ENCODE assay signal across 16 mouse cellular contexts in genomic region chr11:77925836-77926657, GRCm38 (mm10). TPM values are rescaled to one million over a fixed set of nuclear protein-coding genes. Genes with fewer than 3 reads are reported as not detected.
DNase-seq lines count a peak whose midpoint lies in the region; ATAC-seq lines count a peak whose summit lies in the region.
"Had no signal": no experiment of that assay in that cellular context is flagged by ENCODE, and none has a peak within 500 bp of the region (broad histone marks: within the 10 kb centered on the region; RNA-seq: fewer than 3 reads in every experiment).

No protein-coding gene starts in this region.

- H3K9me3 ChIP-seq in midbrain, embryonic 11.5 days (ENCODE audit: control insufficient read depth, low read length) = no peaks in the 10 kb centered on the region
- H3K9me3 ChIP-seq in midbrain, embryonic 10.5 days (replicated peaks) = no peaks in the 10 kb centered on the region
- no peaks in the 10 kb centered on the region for H3K9me3 ChIP-seq in forebrain, embryonic 15.5 days
- no peaks in the 10 kb centered on the region for H3K9me3 ChIP-seq in midbrain, embryonic 12.5 days
- no peaks in the 10 kb centered on the region for H3K9me3 ChIP-seq in kidney, embryonic 16.5 days (ENCODE audit: low read length)
- H3K9me3 ChIP-seq: limb, embryonic 12.5 days; liver, embryonic 15.5 days had no signal

- DNase-seq in midbrain, embryonic 11.5 days (ENCODE audit: low spot score, missing footprints) = no peak
- DNase-seq in midbrain, embryonic 10.5 days (ENCODE audit: low spot score) = no peak
- no peak for DNase-seq in kidney, adult 8-10 months
- DNase-seq in spleen, adult 18-20 months = no peak
- DNase-seq: cerebellum, adult 11-12 months; gastrocnemius, adult 2 months; heart, postnatal 14 days; kidney, postnatal 14 days; right cerebral cortex, postnatal 14 days had no signal

- H3K4me3 ChIP-seq in midbrain, embryonic 11.5 days (ENCODE audit: low read depth, low read length) = no peak overlapping the region
- H3K4me3 ChIP-seq in midbrain, embryonic 10.5 days = no peak overlapping the region
- no peak overlapping the region for H3K4me3 ChIP-seq in forebrain, embryonic 15.5 days
- H3K4me3 ChIP-seq in midbrain, embryonic 12.5 days = no peak overlapping the region
- H3K4me3 ChIP-seq in kidney, embryonic 16.5 days (ENCODE audit: low read length) = no peak overlapping the region
- H3K4me3 ChIP-seq: gastrocnemius, adult 2 months; limb, embryonic 12.5 days; liver, embryonic 15.5 days had no signal

- H3K27me3 ChIP-seq in midbrain, embryonic 11.5 days (ENCODE audit: control insufficient read depth, insufficient read depth, low read length) = peaks cover 2% of the 10 kb centered on the region
- H3K27me3 ChIP-seq in midbrain, embryonic 10.5 days (ENCODE audit: low read depth, poor library complexity, severe bottlenecking) = peaks cover 76% of the 10 kb centered on the region
- no peaks in the 10 kb centered on the region for H3K27me3 ChIP-seq in forebrain, embryonic 15.5 days
- peaks cover 45% of the 10 kb centered on the region for H3K27me3 ChIP-seq in midbrain, embryonic 12.5 days
- H3K27me3 ChIP-seq in kidney, embryonic 16.5 days (ENCODE audit: insufficient read depth, low read length) = peaks cover 47% of the 10 kb centered on the region

- no peak overlapping the region for H3K27ac ChIP-seq in midbrain, embryonic 11.5 days (ENCODE audit: low read depth, low read length)
- H3K27ac ChIP-seq in midbrain, embryonic 10.5 days (replicated peaks) = no peak overlapping the region
- peak overlapping the region; percentile 90 for H3K27ac ChIP-seq in forebrain, embryonic 15.5 days (replicated peaks)
- H3K27ac ChIP-seq in midbrain, embryonic 12.5 days (replicated peaks) = peak overlapping the region; percentile 63
- H3K27ac ChIP-seq in kidney, embryonic 16.5 days (ENCODE audit: low read length) = no peak overlapping the region
- H3K27ac ChIP-seq: gastrocnemius, adult 2 months; limb, embryonic 12.5 days; liver, embryonic 15.5 days had no signal

- no peaks in the 10 kb centered on the region for H3K36me3 ChIP-seq in midbrain, embryonic 11.5 days (ENCODE audit: control insufficient read depth, insufficient read depth, low read length)
- no peaks in the 10 kb centered on the region for H3K36me3 ChIP-seq in midbrain, embryonic 10.5 days
- no peaks in the 10 kb centered on the region for H3K36me3 ChIP-seq in forebrain, embryonic 15.5 days
- H3K36me3 ChIP-seq in midbrain, embryonic 12.5 days = no peaks in the 10 kb centered on the region
- no peaks in the 10 kb centered on the region for H3K36me3 ChIP-seq in kidney, embryonic 16.5 days (ENCODE audit: insufficient read depth, low read length)
- H3K36me3 ChIP-seq: limb, embryonic 12.5 days; liver, embryonic 15.5 days had no signal

- peak; percentile 43 for ATAC-seq in midbrain, embryonic 11.5 days (ENCODE audit: low FRiP score)
- ATAC-seq in forebrain, embryonic 15.5 days (replicated peaks) = peak; percentile 80
- ATAC-seq in midbrain, embryonic 12.5 days (ENCODE audit: low FRiP score, low read depth) = peak; percentile 67
- no peak for ATAC-seq in kidney, embryonic 16.5 days (ENCODE audit: low FRiP score, low TSS enrichment)
- ATAC-seq: intestine, embryonic 16.5 days; Patski had no signal

- peaks cover 12% of the 10 kb centered on the region for H3K4me1 ChIP-seq in midbrain, embryonic 11.5 days (ENCODE audit: control insufficient read depth, insufficient read depth, low read length)
- peaks cover 41% of the 10 kb centered on the region for H3K4me1 ChIP-seq in midbrain, embryonic 10.5 days
- H3K4me1 ChIP-seq in forebrain, embryonic 15.5 days = peaks cover 41% of the 10 kb centered on the region
- H3K4me1 ChIP-seq in midbrain, embryonic 12.5 days = peaks cover 35% of the 10 kb centered on the region
- peaks cover 3% of the 10 kb centered on the region for H3K4me1 ChIP-seq in kidney, embryonic 16.5 days (ENCODE audit: insufficient read depth, low read length)

- WGBS in midbrain, embryonic 11.5 days = 47% methylated on average over 9 of the region's 9 CpGs
- 36% methylated on average over 9 of the region's 9 CpGs for WGBS in midbrain, embryonic 10.5 days
- 12% methylated on average over 9 of the region's 9 CpGs for WGBS in forebrain, embryonic 15.5 days
- WGBS in midbrain, embryonic 12.5 days = 38% methylated on average over 9 of the region's 9 CpGs
- 27% methylated on average over 9 of the region's 9 CpGs for WGBS in kidney, embryonic 16.5 days

- H3K9ac ChIP-seq in midbrain, embryonic 11.5 days (ENCODE audit: low read length) = no peak overlapping the region
- H3K9ac ChIP-seq in forebrain, embryonic 15.5 days (replicated peaks) = no peak overlapping the region
- H3K9ac ChIP-seq in midbrain, embryonic 12.5 days (replicated peaks) = no peak overlapping the region
- no peak overlapping the region for H3K9ac ChIP-seq in kidney, embryonic 16.5 days (replicated peaks; ENCODE audit: low read length)
- H3K9ac ChIP-seq: limb, embryonic 12.5 days; liver, embryonic 15.5 days had no signal

- H3K4me2 ChIP-seq in midbrain, embryonic 11.5 days = no peak overlapping the region
- H3K4me2 ChIP-seq in forebrain, embryonic 15.5 days (replicated peaks) = no peak overlapping the region
- no peak overlapping the region for H3K4me2 ChIP-seq in midbrain, embryonic 12.5 days (replicated peaks)
- H3K4me2 ChIP-seq in kidney, embryonic 16.5 days (replicated peaks; ENCODE audit: low read depth, low read length) = no peak overlapping the region
- H3K4me2 ChIP-seq: limb, embryonic 12.5 days; liver, embryonic 15.5 days had no signal

RNA-seq across cellular contexts. Expression of gene Sez6, which starts 4.6 kb away (rescaled TPM):
- polyA plus RNA-seq in midbrain, embryonic 11.5 days (2014; fragmentation: Nextera tagmentation; extraction: Ambion mirVana) = 7.2 and 8.6 TPM in 2 replicates
- polyA plus RNA-seq in midbrain, embryonic 10.5 days (2016; fragmentation: Nextera tagmentation; extraction: Ambion mirVana) = 3.5 and 7.1 TPM in 2 replicates
- 243 and 249 TPM in 2 replicates for polyA plus RNA-seq in forebrain, embryonic 15.5 days (2015; fragmentation: Nextera tagmentation; extraction: Ambion mirVana)
- polyA plus RNA-seq in midbrain, embryonic 12.5 days (2016; fragmentation: Nextera tagmentation; extraction: Ambion mirVana) = 39.5 and 40.3 TPM in 2 replicates
- polyA plus RNA-seq in kidney, embryonic 16.5 days (2015; fragmentation: Nextera tagmentation; extraction: Ambion mirVana) = 0.19 and 0.27 TPM in 2 replicates
- polyA plus RNA-seq: limb, embryonic 12.5 days; Patski had no signal

RNA-seq across cellular contexts. Expression of gene Pipox, which starts 32.2 kb away (rescaled TPM):
- 12.1 and 12.6 TPM in 2 replicates for polyA plus RNA-seq in midbrain, embryonic 11.5 days (2014; fragmentation: Nextera tagmentation; extraction: Ambion mirVana)
- 9.0 and 16.5 TPM in 2 replicates for polyA plus RNA-seq in midbrain, embryonic 10.5 days (2016; fragmentation: Nextera tagmentation; extraction: Ambion mirVana)
- 10.2 and 11.2 TPM in 2 replicates for polyA plus RNA-seq in forebrain, embryonic 15.5 days (2015; fragmentation: Nextera tagmentation; extraction: Ambion mirVana)
- 12.0 and 14.4 TPM in 2 replicates for polyA plus RNA-seq in midbrain, embryonic 12.5 days (2016; fragmentation: Nextera tagmentation; extraction: Ambion mirVana)
- 14.7 and 16.0 TPM in 2 replicates for polyA plus RNA-seq in kidney, embryonic 16.5 days (2015; fragmentation: Nextera tagmentation; extraction: Ambion mirVana)

RNA-seq across cellular contexts. Expression of gene Phf12, which starts 56.5 kb away (rescaled TPM):
- polyA plus RNA-seq in midbrain, embryonic 11.5 days (2014; fragmentation: Nextera tagmentation; extraction: Ambion mirVana) = 15.5 and 18.0 TPM in 2 replicates
- polyA plus RNA-seq in midbrain, embryonic 10.5 days (2016; fragmentation: Nextera tagmentation; extraction: Ambion mirVana) = 15.8 and 19.0 TPM in 2 replicates
- polyA plus RNA-seq in forebrain, embryonic 15.5 days (2015; fragmentation: Nextera tagmentation; extraction: Ambion mirVana) = 22.5 and 26.0 TPM in 2 replicates
- polyA plus RNA-seq in midbrain, embryonic 12.5 days (2016; fragmentation: Nextera tagmentation; extraction: Ambion mirVana) = 30.8 and 31.0 TPM in 2 replicates
- 15.9 and 16.0 TPM in 2 replicates for polyA plus RNA-seq in kidney, embryonic 16.5 days (2015; fragmentation: Nextera tagmentation; extraction: Ambion mirVana)

Comparison
In these comparisons a context has a peak if more than half of its experiments do, and no peak if none do; other contexts are left out.
1. H3K27ac ChIP-seq: peak in forebrain, embryonic 15.5 days (single experiment) and midbrain, embryonic 12.5 days (single experiment); none in midbrain, embryonic 11.5 days (single experiment), midbrain, embryonic 10.5 days (single experiment) and kidney, embryonic 16.5 days (single experiment).